ENCODE assay signal across 12 mouse cellular contexts in the genomic region with DNA sequence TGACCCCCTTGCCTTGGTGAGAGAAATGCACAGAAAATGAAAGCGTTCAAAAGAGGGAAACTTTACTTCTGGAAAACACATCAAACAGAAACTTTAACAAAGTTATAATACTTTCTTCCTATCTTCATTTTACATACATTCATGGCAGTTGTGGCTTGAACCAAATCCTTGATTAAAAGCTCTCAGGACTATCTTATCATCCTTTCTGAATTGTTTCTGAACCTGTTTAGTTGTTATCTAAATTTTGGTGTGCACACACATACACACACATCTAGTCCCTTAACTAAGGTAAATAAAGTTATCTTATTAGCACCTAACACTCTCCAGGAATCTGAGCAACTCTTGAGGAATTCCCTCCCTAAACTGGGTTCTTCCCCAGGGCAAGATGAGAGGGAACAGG. TPM values are rescaled to one million over a fixed set of nuclear protein-coding genes. Genes with fewer than 3 reads are reported as not detected.
DNase-seq lines count a peak whose midpoint lies in the region; ATAC-seq and TF ChIP-seq lines count a peak whose summit lies in the region.
"Had no signal": no experiment of that assay in that cellular context is flagged by ENCODE, and none has a peak within 500 bp of the region (broad histone marks: within the 10 kb centered on the region; RNA-seq: fewer than 3 reads in every experiment).

No protein-coding gene starts in this region.

- DNase-seq in heart, adult 2 months = no peak
- DNase-seq in heart, postnatal 25 days (ENCODE audit: low spot score) = no peak
- DNase-seq in lung, embryonic 14.5 days = no peak
- no peak for DNase-seq in lung, postnatal 4 days
- no peak for DNase-seq in intestine, embryonic 14.5 days (ENCODE audit: low spot score)
- DNase-seq in left cerebral cortex, adult 11 months (ENCODE audit: low spot score) = no peak
- no peak for DNase-seq in urinary bladder, postnatal 14 days (ENCODE audit: low spot score)
- DNase-seq: adrenal gland, adult 8-10 months; cerebellum, adult 9-11 months; kidney, postnatal 36 days; lung, postnatal 10 days had no signal

- H3K9ac ChIP-seq in heart, adult 2 months (ENCODE audit: low read depth, low read length) = no peak overlapping the region
- no peak overlapping the region for H3K9ac ChIP-seq in lung, embryonic 14.5 days
- H3K9ac ChIP-seq in intestine, embryonic 14.5 days (ENCODE audit: low read length) = no peak overlapping the region
- H3K9ac ChIP-seq in neural tube, embryonic 15.5 days (replicated peaks) = no peak overlapping the region

- H3K4me1 ChIP-seq in heart, adult 2 months (ENCODE audit: control insufficient read depth, insufficient read depth, low read length) = peaks cover 3% of the 10 kb centered on the region
- peaks cover 8% of the 10 kb centered on the region; the same call in 1 of the 2 replicates for H3K4me1 ChIP-seq in lung, embryonic 14.5 days (ENCODE audit: insufficient read depth)
- H3K4me1 ChIP-seq in intestine, embryonic 14.5 days (replicated peaks; ENCODE audit: control insufficient read depth, insufficient read depth, low read length) = peaks cover 12% of the 10 kb centered on the region
- peaks cover 19% of the 10 kb centered on the region for H3K4me1 ChIP-seq in neural tube, embryonic 15.5 days

- no peak for TF ChIP-seq EP300 in heart, adult 2 months (IDR thresholded peaks at IDR 0.05; ENCODE audit: insufficient read depth, low read depth, low read length)

- no peak for ATAC-seq in lung, embryonic 14.5 days (ENCODE audit: insufficient read depth)
- ATAC-seq in intestine, embryonic 14.5 days (replicated peaks; ENCODE audit: low FRiP score, low TSS enrichment, low read depth) = no peak
- no peak for ATAC-seq in neural tube, embryonic 15.5 days (ENCODE audit: low FRiP score)

- peak overlapping the region; percentile 86 for H3K4me2 ChIP-seq in lung, embryonic 14.5 days
- peak overlapping the region; percentile 75 for H3K4me2 ChIP-seq in intestine, embryonic 14.5 days (ENCODE audit: low read length)
- H3K4me2 ChIP-seq in neural tube, embryonic 15.5 days = peak overlapping the region; percentile 70

- TF ChIP-seq POLR2A in heart, adult 2 months (IDR thresholded peaks at IDR 0.05; ENCODE audit: insufficient read depth, low read depth, low read length) = no peak

- peaks cover 17% of the 10 kb centered on the region for H3K36me3 ChIP-seq in heart, adult 2 months (ENCODE audit: control insufficient read depth, insufficient read depth, low read length)
- H3K36me3 ChIP-seq in lung, embryonic 14.5 days (ENCODE audit: insufficient read depth) = no peaks in the 10 kb centered on the region
- H3K36me3 ChIP-seq in intestine, embryonic 14.5 days (ENCODE audit: control insufficient read depth, insufficient read depth, low read length) = no peaks in the 10 kb centered on the region
- H3K36me3 ChIP-seq in neural tube, embryonic 15.5 days = no peaks in the 10 kb centered on the region

- peak overlapping the region; percentile 92; the same call in 1 of the 2 replicates for H3K27ac ChIP-seq in heart, adult 2 months
- H3K27ac ChIP-seq in lung, embryonic 14.5 days (ENCODE audit: low read depth) = no peak overlapping the region
- no peak overlapping the region for H3K27ac ChIP-seq in intestine, embryonic 14.5 days (ENCODE audit: low read depth)
- H3K27ac ChIP-seq in neural tube, embryonic 15.5 days (replicated peaks) = no peak overlapping the region

- H3K9me3 ChIP-seq in lung, embryonic 14.5 days (ENCODE audit: low read depth, low read length) = no peaks in the 10 kb centered on the region
- no peaks in the 10 kb centered on the region for H3K9me3 ChIP-seq in intestine, embryonic 14.5 days (ENCODE audit: control insufficient read depth, low read length)
- no peaks in the 10 kb centered on the region for H3K9me3 ChIP-seq in neural tube, embryonic 15.5 days (replicated peaks)

- H3K79me2 ChIP-seq in heart, adult 2 months (replicated peaks; ENCODE audit: control insufficient read depth, insufficient read depth, low read length) = peaks cover 5% of the 10 kb centered on the region; the same call in 1 of the 2 replicates

- 23% methylated on average over 1 of the region's 1 CpGs for WGBS in heart, adult 2 months
- WGBS in lung, embryonic 14.5 days = 55% methylated on average over 1 of the region's 1 CpGs
- WGBS in intestine, embryonic 14.5 days = 62% methylated on average over 1 of the region's 1 CpGs
- 85% methylated on average over 1 of the region's 1 CpGs for WGBS in neural tube, embryonic 15.5 days

- no peak overlapping the region for H3K4me3 ChIP-seq in heart, adult 2 months
- H3K4me3 ChIP-seq in lung, embryonic 14.5 days (ENCODE audit: low read depth, low read length) = no peak overlapping the region
- H3K4me3 ChIP-seq in intestine, embryonic 14.5 days (ENCODE audit: low read depth, low read length) = peak overlapping the region; percentile 61; the same call in 1 of the 2 replicates
- H3K4me3 ChIP-seq in neural tube, embryonic 15.5 days (replicated peaks) = no peak overlapping the region

- no peak for TF ChIP-seq CTCF in heart, adult 2 months (IDR thresholded peaks at IDR 0.05)
- TF ChIP-seq CTCF in lung, embryonic 14.5 days (IDR thresholded peaks at IDR 0.05; ENCODE audit: low read depth) = no peak

- intact Hi-C loops in heart, adult 2 months (cut with DNase I) = no loop called here
- intact Hi-C loops in heart, postnatal 25 days (cut with DNase I) = loop anchor here (5.0 kb wide), 2 partner anchors 53 to 262 kb away; no protein-coding TSS in a partner anchor

- H3K27me3 ChIP-seq in heart, adult 2 months (ENCODE audit: control insufficient read depth, insufficient read depth, low read length) = no peaks in the 10 kb centered on the region
- H3K27me3 ChIP-seq in lung, embryonic 14.5 days (ENCODE audit: insufficient read depth, low read length) = no peaks in the 10 kb centered on the region
- H3K27me3 ChIP-seq in intestine, embryonic 14.5 days (replicated peaks; ENCODE audit: control insufficient read depth, insufficient read depth, low read length) = no peaks in the 10 kb centered on the region
- no peaks in the 10 kb centered on the region for H3K27me3 ChIP-seq in neural tube, embryonic 15.5 days (replicated peaks)

RNA-seq across cellular contexts. Expression of gene Gls, which starts 2.6 kb away (rescaled TPM):
- 10 to 100 TPM; 79.5 to 90.0 TPM for total RNA-seq in heart, adult 2 months (2021)
- polyA plus RNA-seq in heart, adult 2 months (2012; rRNA removed) = 15.7 and 28.8 TPM in 2 replicates
- total RNA-seq in heart, postnatal 25 days (2021) = 100 to 1,000 TPM in 1 of 2 experiments, 10 to 100 TPM in 1; 80.4 to 106 TPM
- 34.3 and 34.4 TPM in 2 replicates for polyA plus RNA-seq in lung, embryonic 14.5 days (2014; fragmentation: Nextera tagmentation; extraction: Ambion mirVana)
- 44.1 and 51.9 TPM in 2 replicates for polyA plus RNA-seq in intestine, embryonic 14.5 days (2014; fragmentation: Nextera tagmentation; extraction: Ambion mirVana)
- 30.7 and 33.1 TPM in 2 replicates for polyA plus RNA-seq in neural tube, embryonic 15.5 days (2015; fragmentation: Nextera tagmentation; extraction: Ambion mirVana)
